ENCODE assay signal across 10 mouse cellular contexts in genomic region chr8:11914681-11915474, GRCm38 (mm10).
DNase-seq lines count a peak whose midpoint lies in the region; ATAC-seq and TF ChIP-seq lines count a peak whose summit lies in the region.
"Had no signal": no experiment of that assay in that cellular context is flagged by ENCODE, and none has a peak within 500 bp of the region (broad histone marks: within the 10 kb centered on the region; RNA-seq: fewer than 3 reads in every experiment).

No protein-coding gene starts in this region.

- H3K9me3 ChIP-seq in forebrain, embryonic 13.5 days (replicated peaks) = no peaks in the 10 kb centered on the region
- H3K9me3 ChIP-seq in hindbrain, embryonic 14.5 days (ENCODE audit: control insufficient read depth, low read length) = no peaks in the 10 kb centered on the region
- no peaks in the 10 kb centered on the region for H3K9me3 ChIP-seq in midbrain, postnatal 0 days (ENCODE audit: low read length)
- H3K9me3 ChIP-seq: G1E; liver, embryonic 15.5 days had no signal

- ATAC-seq in forebrain, embryonic 13.5 days = peak; percentile 60; the same call in 1 of the 2 replicates
- ATAC-seq in hindbrain, embryonic 14.5 days (ENCODE audit: low FRiP score) = no peak
- no peak for ATAC-seq in midbrain, postnatal 0 days (ENCODE audit: low FRiP score)

- TF ChIP-seq CTCF in kidney, adult 2 months (conservative IDR thresholded peaks at IDR 0.05; ENCODE audit: insufficient read depth, insufficient read length, low read depth, low read length) = no peak
- no peak for TF ChIP-seq CTCF in midbrain, postnatal 0 days (IDR thresholded peaks at IDR 0.05)

- no peak for TF ChIP-seq POLR2A in kidney, adult 2 months (IDR thresholded peaks at IDR 0.05; ENCODE audit: low read depth, low read length)

- 37% methylated on average over 19 of the region's 19 CpGs for WGBS in kidney, adult 2 months
- WGBS in forebrain, embryonic 13.5 days = 25% methylated on average over 19 of the region's 19 CpGs
- WGBS in hindbrain, embryonic 14.5 days = 33% methylated on average over 19 of the region's 19 CpGs
- WGBS in midbrain, postnatal 0 days = 24% methylated on average over 19 of the region's 19 CpGs

- H3K27me3 ChIP-seq in kidney, adult 2 months (replicated peaks; ENCODE audit: control insufficient read depth, insufficient read depth, low read length) = no peaks in the 10 kb centered on the region
- H3K27me3 ChIP-seq in forebrain, embryonic 13.5 days = no peaks in the 10 kb centered on the region; the same call in 1 of the 2 replicates
- H3K27me3 ChIP-seq in hindbrain, embryonic 14.5 days (ENCODE audit: control insufficient read depth, insufficient read depth, low read length) = peaks cover 6% of the 10 kb centered on the region; the same call in 1 of the 2 replicates
- H3K27me3 ChIP-seq in midbrain, postnatal 0 days (ENCODE audit: insufficient read depth, low read length) = 0 out of 2 replicates have a peak, but pooled peaks cover 8% of the 10 kb centered on the region
- H3K27me3 ChIP-seq: liver, embryonic 15.5 days had no signal

- H3K27ac ChIP-seq in kidney, adult 2 months (ENCODE audit: insufficient read depth, low read depth, low read length) = no peak overlapping the region
- H3K27ac ChIP-seq in forebrain, embryonic 13.5 days = peak overlapping the region; percentile 36; the same call in 1 of the 2 replicates
- no peak overlapping the region for H3K27ac ChIP-seq in hindbrain, embryonic 14.5 days
- H3K27ac ChIP-seq in midbrain, postnatal 0 days (ENCODE audit: low read depth, low read length) = no peak overlapping the region
- H3K27ac ChIP-seq: liver, embryonic 15.5 days had no signal

- no peaks in the 10 kb centered on the region for H3K36me3 ChIP-seq in kidney, adult 2 months (ENCODE audit: control insufficient read depth, insufficient read depth, low read length)
- H3K36me3 ChIP-seq in forebrain, embryonic 13.5 days (ENCODE audit: poor library complexity, severe bottlenecking) = no peaks in the 10 kb centered on the region
- no peaks in the 10 kb centered on the region for H3K36me3 ChIP-seq in hindbrain, embryonic 14.5 days (replicated peaks; ENCODE audit: control insufficient read depth, insufficient read depth)
- no peaks in the 10 kb centered on the region for H3K36me3 ChIP-seq in midbrain, postnatal 0 days (ENCODE audit: insufficient read depth, low read length)
- H3K36me3 ChIP-seq: G1E; liver, embryonic 15.5 days had no signal

- H3K4me3 ChIP-seq in kidney, adult 2 months (ENCODE audit: insufficient read depth, low read depth, low read length) = no peak overlapping the region
- peak overlapping the region; percentile 29 for H3K4me3 ChIP-seq in forebrain, embryonic 13.5 days
- peak overlapping the region; percentile 15 for H3K4me3 ChIP-seq in hindbrain, embryonic 14.5 days (replicated peaks; ENCODE audit: low read length)
- no peak overlapping the region for H3K4me3 ChIP-seq in midbrain, postnatal 0 days (ENCODE audit: low read depth, low read length)
- H3K4me3 ChIP-seq: liver, embryonic 15.5 days had no signal

- peak overlapping the region; percentile 55 for H3K4me2 ChIP-seq in forebrain, embryonic 13.5 days
- H3K4me2 ChIP-seq in hindbrain, embryonic 14.5 days (replicated peaks) = peak overlapping the region; percentile 45
- peak overlapping the region; percentile 44 for H3K4me2 ChIP-seq in midbrain, postnatal 0 days (ENCODE audit: low read depth, low read length, poor library complexity, severe bottlenecking)
- H3K4me2 ChIP-seq: liver, embryonic 15.5 days had no signal

- no peaks in the 10 kb centered on the region for H3K4me1 ChIP-seq in kidney, adult 2 months (ENCODE audit: control insufficient read depth, insufficient read depth, low read length)
- peaks cover 48% of the 10 kb centered on the region for H3K4me1 ChIP-seq in forebrain, embryonic 13.5 days
- peaks cover 40% of the 10 kb centered on the region for H3K4me1 ChIP-seq in hindbrain, embryonic 14.5 days (replicated peaks; ENCODE audit: control insufficient read depth, insufficient read depth, low read length)
- H3K4me1 ChIP-seq in midbrain, postnatal 0 days (ENCODE audit: insufficient read depth, low read length) = peaks cover 12% of the 10 kb centered on the region
- H3K4me1 ChIP-seq: liver, embryonic 15.5 days had no signal

- peak overlapping the region; percentile 55 for H3K9ac ChIP-seq in forebrain, embryonic 13.5 days
- H3K9ac ChIP-seq in hindbrain, embryonic 14.5 days = no peak overlapping the region
- no peak overlapping the region for H3K9ac ChIP-seq in midbrain, postnatal 0 days (replicated peaks; ENCODE audit: low read length, poor library complexity, severe bottlenecking)
- H3K9ac ChIP-seq: liver, embryonic 15.5 days had no signal

- DNase-seq in kidney, postnatal 14 days = peak; percentile 36
- DNase-seq in kidney, adult 2 months = no peak
- no peak for DNase-seq in hindbrain, embryonic 14.5 days (ENCODE audit: low spot score)
- peak; percentile 68 for DNase-seq in midbrain, postnatal 0 days (ENCODE audit: low spot score)
- DNase-seq in Muller cell, postnatal 12 days (ENCODE audit: inconsistent ontology term) = no peak
- no peak for DNase-seq in frontal cortex, postnatal 36 days (ENCODE audit: low spot score in 2 of 2)
- no peak for DNase-seq in layer of hippocampus, adult 8-10 months (ENCODE audit: low spot score in 2 of 2)

Comparison
In these comparisons a context has a peak if more than half of its experiments do, and no peak if none do; other contexts are left out.
1. DNase-seq: peak in kidney, postnatal 14 days (single experiment) and midbrain, postnatal 0 days (single experiment); none in kidney, adult 2 months (single experiment), hindbrain, embryonic 14.5 days (single experiment), Muller cell, postnatal 12 days (single experiment), frontal cortex, postnatal 36 days (0 of 2) and layer of hippocampus, adult 8-10 months (0 of 2).
2. H3K4me3 ChIP-seq: peak in forebrain, embryonic 13.5 days (single experiment) and hindbrain, embryonic 14.5 days (single experiment); none in kidney, adult 2 months (single experiment) and midbrain, postnatal 0 days (single experiment).
3. Peak in every context shown above with its lines, with median percentiles within 50 percentile points of each other: H3K4me2 ChIP-seq.